Mouse (Mus musculus) MEL (cell line): ENCODE results near the gene Bcl2a1a. TPM values are rescaled to one million over a fixed set of nuclear protein-coding genes. Genes with fewer than 3 reads are reported as not detected.
"Not testable (repeated sequence)": the region's sequence is repeated elsewhere in the genome, so short reads cannot be mapped to it uniquely, and the experiment has no call there.

Experiments used
- DNase-seq: peaks from one replicate; pipeline ENCODE4 v3.0.0; 2011; ENCODE audit warnings: low read depth, low spot score
- H3K27ac ChIP-seq: 2 replicates; pipeline ENCODE4 v1.5.1; 2012; ENCODE audit warnings: low read depth, mild to moderate bottlenecking, control low read depth, low read length, moderate library complexity; ENCODE audit not compliant: control insufficient read depth
- H3K27me3 ChIP-seq, 2 experiments: fragments of 150-350 bp in 1 of 2; sonication (generic) in 1 of 2; 2 replicates each; pipeline ENCODE4 v1.6.1; 2012; ENCODE audit warnings: low read length in 2 of 2, mild to moderate bottlenecking in 2 of 2, improper control_type of control experiment in 1 of 2, moderate library complexity in 1 of 2; ENCODE audit not compliant: insufficient read depth in 2 of 2, control insufficient read depth in 1 of 2
- H3K36me3 ChIP-seq, 2 experiments: 2 replicates each; pipeline ENCODE4 v1.6.1; 2012 to 2014; ENCODE audit warnings: low read length in 2 of 2, improper control_type of control experiment in 1 of 2, inconsistent platforms in 1 of 2, mild to moderate bottlenecking in 1 of 2; ENCODE audit not compliant: insufficient read depth in 2 of 2, control insufficient read depth in 1 of 2
- H3K4me1 ChIP-seq, 2 experiments: fragments of 150-350 bp in 1 of 2; sonication (generic) in 1 of 2; 2 replicates each; pipeline ENCODE4 v1.6.1; 2012; ENCODE audit warnings: low read length in 2 of 2, improper control_type of control experiment in 1 of 2, mild to moderate bottlenecking in 1 of 2; ENCODE audit not compliant: insufficient read depth in 2 of 2, control insufficient read depth in 1 of 2
- H3K4me3 ChIP-seq, 2 experiments: fragments of 150-350 bp in 1 of 2; sonication (generic) in 1 of 2; 2 replicates each; pipeline ENCODE4 v1.5.1; 2012; ENCODE audit warnings: low read depth in 2 of 2, low read length in 2 of 2, mild to moderate bottlenecking in 2 of 2, moderate library complexity in 2 of 2, control low read depth in 1 of 2, improper control_type of control experiment in 1 of 2; ENCODE audit not compliant: control insufficient read depth in 1 of 2, insufficient read depth in 1 of 2
- H3K79me2 ChIP-seq: 2 replicates; pipeline ENCODE4 v1.6.1; 2012; ENCODE audit warnings: mild to moderate bottlenecking, low read length, moderate library complexity; ENCODE audit not compliant: control insufficient read depth, poor library complexity, insufficient read depth
- H3K9ac ChIP-seq: 2 replicates; pipeline ENCODE4 v1.6.1; 2012; ENCODE audit warnings: low read depth, mild to moderate bottlenecking, control low read depth, low read length, moderate library complexity; ENCODE audit not compliant: control insufficient read depth, poor library complexity, severe bottlenecking
- H3K9me3 ChIP-seq: fragments of 150-350 bp; sonication (generic); replicated peaks from 2 replicates; pipeline ENCODE4 v1.6.1; 2012; ENCODE audit warnings: mild to moderate bottlenecking, low read length, improper control_type of control experiment, moderate library complexity; ENCODE audit not compliant: insufficient read depth
- polyA plus RNA-seq, 2 experiments: library from polyadenylated mRNA; stranded (reverse) in 1 of 2; unstranded in 1 of 2; fragments of >175 nt in 1 of 2; fragments of >200 nt in 1 of 2; gene quantifications; 2 replicates each; pipeline versions ENCODE4 v1.2.1 to v1.2.4; 2012; ENCODE audit warnings: low replicate concordance in 2 of 2, low read depth in 1 of 2; ENCODE audit not compliant: insufficient read length in 2 of 2, insufficient read depth in 1 of 2, missing spikeins in 1 of 2
- total RNA-seq: library from RNA; depleted of rRNA; stranded (reverse); fragments of 300-350 nt; gene quantifications from 2 replicates; pipeline ENCODE4 v1.2.3, GENCODE M21; 2012; rRNA removed

Bcl2a1a gene
- total RNA-seq (0.65 and 0.77 TPM in 2 replicates), polyA plus RNA-seq (under 1 TPM in 1 of 2 experiments, not detected in 1; 0.32 TPM)

DNA sequence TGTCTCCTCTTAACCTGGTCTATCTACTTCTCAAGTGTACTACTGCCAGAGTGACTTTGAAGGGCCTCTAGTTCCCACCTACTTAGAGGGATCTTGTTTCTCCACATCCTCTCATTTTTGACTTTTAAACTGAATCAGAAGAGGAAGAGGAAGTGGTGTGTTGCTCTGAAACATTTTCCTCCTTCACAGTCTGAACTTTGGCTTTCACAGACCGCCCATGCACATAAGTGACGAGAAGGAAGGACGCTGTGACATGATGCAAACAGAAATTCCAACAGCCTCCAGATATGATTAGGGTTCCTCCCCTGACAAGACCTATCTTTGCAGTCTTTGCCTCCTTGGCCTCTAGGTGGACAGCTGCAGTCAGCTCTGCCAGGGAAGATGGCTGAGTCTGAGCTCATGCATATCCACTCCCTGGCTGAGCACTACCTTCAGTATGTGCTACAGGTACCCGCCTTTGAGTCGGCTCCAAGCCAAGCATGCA is at the start of gene Bcl2a1a:
Gene Bcl2a1a, plus strand, starts transcription at position 231 of the 484 bp plus-strand sequence.
- H3K27me3 ChIP-seq, DNase-seq: not testable (repeated sequence)
- H3K27ac ChIP-seq, result peak within 1 kb of the TSS; percentile 36; the same call in 1 of the 2 replicates

DNA sequence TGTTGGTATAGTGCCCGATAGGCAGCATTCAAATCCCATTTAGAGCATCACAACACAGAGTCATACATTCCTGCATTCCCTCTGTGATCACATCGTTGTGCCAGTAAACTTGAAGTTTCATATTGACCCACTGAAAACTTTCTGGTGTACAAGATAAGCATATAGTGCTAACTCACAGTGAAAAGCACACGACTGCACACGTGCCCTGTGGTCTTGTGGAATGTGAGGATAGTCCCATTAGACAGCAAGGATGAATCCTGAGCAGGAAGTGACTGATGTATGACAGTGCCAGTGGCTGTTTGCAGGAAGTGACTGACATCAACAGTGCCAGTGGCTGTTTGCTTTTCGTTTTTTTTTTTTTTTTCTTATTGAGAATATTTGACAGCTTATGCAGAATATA is 40.1 kb upstream of the Bcl2a1a start:
- H3K4me1 ChIP-seq, H3K27ac ChIP-seq, H3K9ac ChIP-seq, H3K4me3 ChIP-seq, H3K36me3 ChIP-seq, H3K79me2 ChIP-seq, H3K27me3 ChIP-seq, H3K9me3 ChIP-seq, DNase-seq: not testable (repeated sequence)

More for the DNA sequence above, at the start of gene Bcl2a1a:
- H3K4me1 ChIP-seq, H3K4me3 ChIP-seq, H3K9me3 ChIP-seq, H3K79me2 ChIP-seq, H3K9ac ChIP-seq, H3K36me3 ChIP-seq: not testable (repeated sequence)

DNA sequence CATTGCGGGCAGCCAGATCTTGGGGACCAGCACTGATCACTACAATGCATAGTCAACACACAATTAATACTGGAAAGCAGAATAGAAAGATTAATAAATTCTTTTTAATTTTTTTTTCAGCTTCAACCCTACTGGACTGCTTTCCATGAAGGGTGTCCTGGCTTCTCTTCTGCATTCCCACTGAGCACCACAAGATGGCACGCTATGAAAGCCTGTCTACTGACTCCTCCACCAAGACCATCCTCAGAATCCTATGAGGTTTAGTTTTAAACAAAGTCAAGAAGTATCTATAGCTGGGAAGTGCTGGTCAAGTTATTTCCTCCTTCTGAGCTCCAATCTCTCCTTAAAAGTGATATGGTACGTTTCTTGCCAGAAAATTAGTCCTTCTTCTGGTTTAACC is 18.4 kb upstream of the Bcl2a1a start:
- H3K27ac ChIP-seq, result not testable (repeated sequence)

DNA sequence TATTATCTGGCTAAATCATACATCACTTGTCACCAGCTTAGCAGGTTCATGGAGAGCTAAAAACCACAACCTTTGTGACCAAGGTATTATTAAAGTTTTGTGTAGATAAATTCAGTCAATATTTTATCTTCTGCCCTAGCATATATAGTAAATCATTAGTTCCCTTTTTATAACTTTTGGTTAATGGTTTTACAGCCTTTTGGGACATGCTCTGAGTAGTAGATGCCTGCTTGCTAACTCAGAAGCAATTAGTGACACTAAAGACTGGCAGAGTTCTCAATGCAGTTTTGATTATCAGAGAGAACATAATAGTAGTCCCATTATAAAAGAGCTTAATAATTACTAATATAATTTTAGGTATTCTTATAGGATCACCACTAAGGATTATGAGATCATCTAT is 5.2 kb upstream of the Bcl2a1a start:
- H3K9me3 ChIP-seq, H3K27me3 ChIP-seq, H3K79me2 ChIP-seq, H3K36me3 ChIP-seq, H3K4me3 ChIP-seq, H3K4me1 ChIP-seq, H3K27ac ChIP-seq, H3K9ac ChIP-seq, DNase-seq: not testable (repeated sequence)

More for the DNA sequence above, 18.4 kb upstream of the Bcl2a1a start:
- DNase-seq, H3K36me3 ChIP-seq, H3K9ac ChIP-seq, H3K79me2 ChIP-seq, H3K4me1 ChIP-seq, H3K27me3 ChIP-seq, H3K4me3 ChIP-seq, H3K9me3 ChIP-seq: not testable (repeated sequence)

DNA sequence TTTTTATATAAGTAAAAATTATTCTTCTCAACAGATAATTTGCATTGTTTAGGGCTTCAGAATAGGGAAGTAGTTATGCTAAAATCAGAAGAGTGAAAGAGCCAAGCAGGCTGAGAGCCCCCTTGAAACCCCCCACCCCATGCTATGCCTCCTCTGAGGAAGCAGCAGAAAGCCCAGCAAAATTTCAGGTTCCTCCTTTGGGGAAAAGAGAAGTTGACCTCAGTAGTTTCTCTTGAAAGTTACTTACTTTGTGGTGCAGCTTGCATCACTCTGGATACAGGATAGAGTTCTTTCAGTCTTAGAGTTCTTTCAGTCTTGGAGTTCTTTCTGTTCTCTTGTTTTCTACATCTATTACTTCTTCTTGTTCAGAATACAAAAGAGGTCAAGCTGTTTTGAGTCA is 3.5 kb upstream of the Bcl2a1a start:
- DNase-seq, H3K4me3 ChIP-seq, H3K27me3 ChIP-seq, H3K4me1 ChIP-seq, H3K79me2 ChIP-seq, H3K27ac ChIP-seq, H3K36me3 ChIP-seq, H3K9me3 ChIP-seq, H3K9ac ChIP-seq: not testable (repeated sequence)

DNA sequence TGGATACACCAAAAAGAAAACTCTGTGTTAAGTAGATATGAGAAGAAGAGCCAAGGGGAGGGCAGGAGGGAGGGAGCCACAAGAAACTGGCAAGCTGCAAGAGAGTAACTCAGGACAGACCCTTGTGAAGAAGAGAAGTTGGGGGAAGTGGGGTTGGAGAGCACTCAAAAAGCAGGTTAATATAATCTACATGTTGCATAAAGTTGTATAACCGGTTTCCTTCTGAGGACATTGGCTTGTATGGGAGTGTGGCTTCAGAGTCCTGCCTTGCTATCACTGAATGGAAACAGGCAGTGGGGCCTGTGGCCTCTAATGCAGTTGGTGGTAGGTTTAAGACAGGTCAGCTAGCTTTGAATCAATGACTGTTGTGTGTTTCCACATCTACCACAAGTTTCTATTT is 1.5 kb upstream of the Bcl2a1a start:
- not testable (repeated sequence) for H3K79me2 ChIP-seq, DNase-seq, H3K4me3 ChIP-seq, H3K9me3 ChIP-seq, H3K27ac ChIP-seq, H3K9ac ChIP-seq, H3K4me1 ChIP-seq, H3K27me3 ChIP-seq, H3K36me3 ChIP-seq

DNA sequence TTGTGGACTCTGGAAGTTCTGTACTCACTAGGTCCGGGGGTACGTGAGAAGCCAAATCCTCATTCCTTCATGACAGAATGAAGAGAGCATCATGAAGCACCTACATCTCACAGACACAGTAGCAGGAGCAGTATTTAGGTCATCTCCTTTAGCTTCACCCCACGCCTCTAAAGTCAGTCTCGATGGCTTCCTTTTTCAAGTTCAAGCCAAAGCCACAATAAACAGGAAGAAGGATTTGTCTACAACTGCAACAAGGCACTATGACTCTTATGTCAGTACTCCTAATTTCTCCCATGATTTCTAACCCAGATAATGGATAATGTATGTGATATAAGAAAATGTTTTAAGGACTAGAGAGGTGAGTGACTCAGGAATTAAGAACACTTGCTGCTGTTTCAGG is 665 bp upstream of the Bcl2a1a start:
- not testable (repeated sequence) for H3K9me3 ChIP-seq, H3K4me1 ChIP-seq, H3K36me3 ChIP-seq, H3K27ac ChIP-seq, H3K27me3 ChIP-seq, DNase-seq, H3K79me2 ChIP-seq, H3K4me3 ChIP-seq, H3K9ac ChIP-seq
